Mouse (Mus musculus) embryonic facial prominence, embryonic 10.5 days (tissue): ENCODE measurements around the gene Rxfp2. TPM values are rescaled to one million over a fixed set of nuclear protein-coding genes. Genes with fewer than 3 reads are reported as not detected.

Experiments
- DNase-seq: peaks from one replicate; pipeline ENCODE4 v3.0.0-alpha.2; 2017; ENCODE audit warnings: low spot score
- H3K27ac ChIP-seq: fragments of 300-500 bp; sonication (generic); replicated peaks from 2 replicates; pipeline ENCODE4 v1.5.1; 2016; ENCODE audit warnings: mild to moderate bottlenecking
- H3K27me3 ChIP-seq: fragments of 300-500 bp; sonication (generic); replicated peaks from 2 replicates; pipeline ENCODE4 v1.6.1; 2016; ENCODE audit warnings: low read depth, mild to moderate bottlenecking; ENCODE audit not compliant: poor library complexity, severe bottlenecking
- H3K36me3 ChIP-seq: fragments of 300-500 bp; sonication (generic); replicated peaks from 2 replicates; pipeline ENCODE4 v1.6.1; 2016; ENCODE audit warnings: mild to moderate bottlenecking, moderate library complexity
- H3K4me1 ChIP-seq: fragments of 300-500 bp; sonication (generic); 2 replicates; pipeline ENCODE4 v1.6.1; 2016
- H3K4me3 ChIP-seq: fragments of 300-500 bp; sonication (generic); 2 replicates; pipeline ENCODE4 v1.5.1; 2016; ENCODE audit warnings: mild to moderate bottlenecking, moderate library complexity
- H3K9me3 ChIP-seq: fragments of 300-500 bp; sonication (generic); 2 replicates; pipeline ENCODE4 v1.6.1; 2016; ENCODE audit warnings: mild to moderate bottlenecking
- WGBS: fragments of 180-500 bp; shearing (Covaris S2); methylation state at CpG from one replicate; pipeline ENCODE4 v1.1.7; 2016; 5-methylcytosine and 5-hydroxymethylcytosine counted together
- polyA plus RNA-seq: library from polyadenylated mRNA; unstranded; fragments of >200 nt; fragmentation: Nextera tagmentation; extraction: Ambion mirVana; gene quantifications from 2 replicates; pipeline ENCODE4 v1.2.1, GENCODE M21; 2016

The Rxfp2 gene
- 0.21 and 0.41 TPM in 2 replicates for polyA plus RNA-seq

DNA sequence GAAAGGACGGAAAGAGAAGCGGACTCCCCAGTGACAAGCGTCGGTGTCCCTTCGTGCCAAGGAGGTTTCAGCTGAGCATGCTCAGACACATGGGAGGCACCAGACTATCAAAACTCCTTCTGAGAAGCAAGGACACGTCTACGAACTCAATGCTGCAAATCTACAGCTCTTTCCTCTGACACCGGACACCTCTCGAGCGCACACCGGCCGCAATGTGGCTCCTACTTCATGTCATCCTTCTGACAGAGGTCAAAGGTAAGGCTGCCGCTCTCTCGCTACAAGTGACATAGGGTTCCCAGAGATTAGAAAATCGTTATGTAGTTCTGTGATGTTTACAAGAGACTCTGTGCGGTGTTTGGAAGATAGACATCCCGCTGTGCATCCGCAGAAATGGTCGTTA is at the start of gene Rxfp2:
Rxfp2 (plus strand) TSS at position 20 of the 400 bp plus-strand sequence.
- no peak for DNase-seq
- peaks cover 3% of the 10 kb centered on the region; the same call in 1 of the 2 replicates for H3K9me3 ChIP-seq
- peaks cover 31% of the 10 kb centered on the region for H3K4me1 ChIP-seq
- no peak within 1 kb of the TSS for H3K27ac ChIP-seq
- 55% methylated on average over 19 of the region's 19 CpGs for WGBS
- no peak within 1 kb of the TSS for H3K4me3 ChIP-seq
- H3K27me3 ChIP-seq, result no peaks in the 10 kb centered on the region
- H3K36me3 ChIP-seq, result no peaks in the 10 kb centered on the region

DNA sequence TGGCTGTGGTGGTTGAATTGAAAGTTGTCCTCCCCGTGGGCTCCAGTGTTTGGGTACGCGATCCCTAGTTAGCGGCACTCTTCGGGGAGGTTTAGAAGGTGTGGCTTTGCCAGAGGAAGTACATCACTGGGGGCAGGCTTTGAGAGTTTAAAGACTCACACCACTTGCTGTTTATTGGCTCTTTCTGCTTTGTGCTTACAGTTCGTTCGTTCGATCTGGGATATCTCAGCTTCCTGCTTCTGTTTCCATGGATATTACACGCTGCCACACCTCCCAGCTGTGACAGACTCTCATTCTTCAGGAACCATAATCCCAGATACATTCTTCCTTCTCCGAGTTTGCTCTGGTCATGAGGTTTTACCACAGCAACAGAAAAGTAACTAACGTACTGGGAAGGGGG is 48.2 kb upstream of the Rxfp2 start:
- H3K9me3 ChIP-seq, result no peaks in the 10 kb centered on the region
- no peaks in the 10 kb centered on the region for H3K27me3 ChIP-seq
- 90% methylated on average over 11 of the region's 11 CpGs for WGBS
- H3K4me1 ChIP-seq, result no peaks in the 10 kb centered on the region
- H3K4me3 ChIP-seq, result no peak overlapping the region
- H3K36me3 ChIP-seq, result no peaks in the 10 kb centered on the region
- DNase-seq, result no peak
- no peak overlapping the region for H3K27ac ChIP-seq

DNA sequence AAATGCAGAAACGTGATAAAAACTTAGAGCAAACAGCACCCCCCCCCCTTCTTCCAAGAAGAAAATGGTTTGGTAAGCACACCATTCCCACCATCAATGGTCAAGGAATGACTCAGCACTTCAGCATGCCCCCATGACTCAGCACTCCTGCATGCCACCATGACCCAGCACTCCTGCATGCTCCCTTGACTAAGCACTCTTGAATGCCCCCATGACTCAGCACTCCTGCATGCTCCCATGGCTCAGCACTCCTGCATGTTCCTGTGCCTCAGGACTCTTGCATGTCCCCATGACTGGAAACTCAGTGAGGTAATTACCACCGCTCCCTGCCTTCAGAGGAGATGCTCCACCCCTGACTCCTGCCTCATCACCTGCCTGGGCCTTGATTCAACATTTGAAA is 41.4 kb upstream of the Rxfp2 start:
- Histone ChIP-seq H3K4me1 (peaks cover 5% of the 10 kb centered on the region; the same call in 1 of the 2 replicates), H3K4me3 (no peak overlapping the region), H3K27ac (no peak overlapping the region), H3K9me3 (no peaks in the 10 kb centered on the region), H3K27me3 (no peaks in the 10 kb centered on the region), H3K36me3 (no peaks in the 10 kb centered on the region)
- 79% methylated on average over 2 of the region's 2 CpGs for WGBS
- no peak for DNase-seq

DNA sequence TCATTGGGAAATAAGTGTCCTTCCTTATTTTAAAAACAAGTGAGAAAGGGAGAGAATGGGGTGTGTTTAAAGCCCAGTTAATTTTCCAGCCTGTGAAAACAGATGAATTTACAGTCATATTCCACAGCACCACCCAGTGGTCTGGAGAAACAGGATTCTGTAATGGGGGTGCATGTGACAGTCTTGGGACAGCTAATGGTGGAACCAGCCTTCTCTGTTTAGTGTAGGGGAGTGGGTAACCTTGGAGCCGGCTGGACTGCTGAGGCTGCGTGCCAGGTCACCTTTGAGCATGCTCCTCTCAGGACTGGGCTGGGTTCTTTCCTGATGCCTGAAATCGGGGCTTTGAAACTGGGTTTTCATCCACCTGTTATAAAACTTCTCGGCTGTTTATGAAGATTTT is 34.9 kb upstream of the Rxfp2 start:
- H3K27me3 ChIP-seq, result no peaks in the 10 kb centered on the region
- peaks cover 5% of the 10 kb centered on the region; the same call in 1 of the 2 replicates for H3K4me1 ChIP-seq
- no peak for DNase-seq
- H3K9me3 ChIP-seq, result no peaks in the 10 kb centered on the region
- no peak overlapping the region for H3K4me3 ChIP-seq
- no peak overlapping the region for H3K27ac ChIP-seq
- H3K36me3 ChIP-seq, result no peaks in the 10 kb centered on the region
- 87% methylated on average over 4 of the region's 4 CpGs for WGBS

DNA sequence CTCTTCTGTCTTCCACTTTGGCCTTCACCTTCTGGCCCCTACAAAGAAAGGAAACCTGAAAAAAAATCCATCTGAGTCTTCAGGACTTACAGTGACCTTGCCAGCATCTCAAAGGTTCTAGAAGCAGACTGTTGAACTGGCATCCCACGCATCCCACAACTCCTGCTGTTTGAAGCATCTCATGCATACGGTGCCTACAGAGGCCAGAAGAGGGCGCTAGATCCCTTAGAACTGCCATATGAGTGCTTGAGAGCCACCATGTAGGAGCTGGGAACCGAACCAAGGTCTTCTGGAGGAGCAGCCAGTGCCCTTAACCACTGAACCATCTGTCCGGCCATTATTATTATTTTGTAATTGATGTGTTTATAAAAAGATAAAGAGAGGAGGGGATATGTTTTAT is 23.9 kb upstream of the Rxfp2 start:
- 79% methylated on average over 5 of the region's 5 CpGs for WGBS
- no peak overlapping the region for H3K27ac ChIP-seq

GRCm38 (mm10) chr5:149996614-149997013 is 21.9 kb upstream of the Rxfp2 start:
- H3K9me3 ChIP-seq, result peaks cover 4% of the 10 kb centered on the region; the same call in 1 of the 2 replicates
- H3K4me3 ChIP-seq, result no peak overlapping the region
- H3K27ac ChIP-seq, result no peak overlapping the region
- no peaks in the 10 kb centered on the region for H3K27me3 ChIP-seq
- H3K36me3 ChIP-seq, result no peaks in the 10 kb centered on the region
- 93% methylated on average over 4 of the region's 4 CpGs for WGBS
- peaks cover 5% of the 10 kb centered on the region; the same call in 1 of the 2 replicates for H3K4me1 ChIP-seq
- DNase-seq, result no peak

More for the DNA sequence above, 23.9 kb upstream of the Rxfp2 start:
- H3K36me3 ChIP-seq, result no peaks in the 10 kb centered on the region
- peaks cover 8% of the 10 kb centered on the region for H3K4me1 ChIP-seq
- H3K4me3 ChIP-seq, result no peak overlapping the region
- H3K27me3 ChIP-seq, result no peaks in the 10 kb centered on the region
- DNase-seq, result no peak
- H3K9me3 ChIP-seq, result peaks cover 4% of the 10 kb centered on the region; the same call in 1 of the 2 replicates

DNA sequence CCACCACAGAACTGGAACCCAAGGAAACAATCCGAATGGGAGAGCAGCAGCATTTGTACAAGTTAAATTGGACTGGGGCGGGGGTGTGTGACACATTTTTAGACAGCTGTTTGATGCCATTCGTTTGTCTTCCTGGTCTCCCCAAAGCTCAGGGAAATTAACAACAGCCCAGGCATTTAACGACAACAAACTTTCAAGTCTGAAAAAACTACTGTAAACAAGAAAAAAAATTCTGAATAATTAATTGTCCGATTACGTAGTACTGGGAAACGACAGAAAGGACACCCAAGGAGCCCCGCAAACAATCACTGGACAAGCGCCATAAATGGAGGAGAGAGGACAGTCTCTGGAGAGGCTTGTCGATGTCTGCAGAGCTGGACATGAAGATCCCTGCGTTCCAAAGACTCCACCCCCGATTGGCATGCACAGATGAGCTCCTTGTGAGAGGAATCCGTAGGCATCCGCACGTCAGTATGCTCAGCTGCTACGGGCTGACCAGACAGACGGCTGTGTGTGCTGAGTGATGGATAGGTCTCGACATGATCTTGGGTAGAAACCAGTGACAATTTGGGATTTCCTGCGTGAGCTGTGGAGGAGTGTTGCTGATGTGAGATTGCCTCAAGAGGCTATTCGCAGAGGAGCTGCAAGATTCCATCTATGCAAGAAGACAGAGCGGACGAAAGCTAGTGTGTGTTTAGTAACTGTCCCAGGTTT is 21.0 kb upstream of the Rxfp2 start:
- 86% methylated on average over 22 of the region's 22 CpGs for WGBS
- Histone ChIP-seq H3K4me1 (peaks cover 5% of the 10 kb centered on the region; the same call in 1 of the 2 replicates), H3K27ac (no peak overlapping the region), H3K9me3 (peaks cover 4% of the 10 kb centered on the region; the same call in 1 of the 2 replicates), H3K36me3 (no peaks in the 10 kb centered on the region), H3K27me3 (no peaks in the 10 kb centered on the region), H3K4me3 (no peak overlapping the region)
- no peak for DNase-seq

DNA sequence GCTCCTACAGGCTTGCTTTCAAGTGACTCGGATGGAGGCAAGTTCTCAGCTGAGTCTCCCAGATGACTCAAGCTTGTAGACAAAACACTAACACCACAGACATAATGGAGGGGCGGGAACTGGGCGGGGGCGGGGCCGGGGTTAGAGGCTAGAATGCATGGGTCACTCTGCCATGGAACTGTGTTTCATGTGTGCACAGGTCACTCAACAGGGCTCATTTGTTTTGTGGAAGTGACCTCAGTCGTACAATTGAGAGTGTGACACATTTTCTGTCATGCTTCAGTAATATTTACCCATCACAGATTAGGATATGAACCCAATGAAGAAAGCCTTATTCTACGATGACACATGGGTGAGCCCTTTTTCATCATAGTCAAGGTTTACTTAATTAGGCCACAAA is 20.2 kb upstream of the Rxfp2 start:
- 68% methylated on average over 7 of the region's 7 CpGs for WGBS
- Histone ChIP-seq H3K36me3 (no peaks in the 10 kb centered on the region), H3K9me3 (peaks cover 4% of the 10 kb centered on the region; the same call in 1 of the 2 replicates), H3K4me3 (no peak overlapping the region), H3K27me3 (no peaks in the 10 kb centered on the region), H3K4me1 (peaks cover 5% of the 10 kb centered on the region; the same call in 1 of the 2 replicates), H3K27ac (no peak overlapping the region)
- DNase-seq, result peak; percentile 29

DNA sequence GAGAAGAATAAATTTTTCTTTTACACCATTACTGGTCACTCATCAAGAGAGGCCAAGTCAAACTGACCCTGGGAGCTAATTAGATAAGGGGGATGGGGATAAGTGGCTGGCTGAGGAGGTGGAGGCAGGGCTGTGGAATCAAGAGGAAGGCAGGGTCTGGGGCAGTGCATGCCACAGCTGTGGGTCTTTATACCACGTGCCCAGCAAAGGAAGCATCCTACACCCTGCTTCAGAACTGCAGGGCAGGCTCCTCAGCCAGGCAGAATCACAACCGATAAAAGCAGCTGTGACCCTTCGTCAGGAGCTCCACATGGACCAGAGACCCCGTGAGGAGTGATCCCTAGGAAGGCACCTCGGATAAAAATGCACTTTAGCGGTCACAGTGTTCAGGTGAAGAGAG is 13.1 kb upstream of the Rxfp2 start:
- Histone ChIP-seq H3K27me3 (no peaks in the 10 kb centered on the region), H3K9me3 (no peaks in the 10 kb centered on the region), H3K4me3 (no peak overlapping the region), H3K4me1 (peaks cover 11% of the 10 kb centered on the region), H3K36me3 (no peaks in the 10 kb centered on the region), H3K27ac (no peak overlapping the region)
- 50% methylated on average over 6 of the region's 6 CpGs for WGBS
- no peak for DNase-seq

DNA sequence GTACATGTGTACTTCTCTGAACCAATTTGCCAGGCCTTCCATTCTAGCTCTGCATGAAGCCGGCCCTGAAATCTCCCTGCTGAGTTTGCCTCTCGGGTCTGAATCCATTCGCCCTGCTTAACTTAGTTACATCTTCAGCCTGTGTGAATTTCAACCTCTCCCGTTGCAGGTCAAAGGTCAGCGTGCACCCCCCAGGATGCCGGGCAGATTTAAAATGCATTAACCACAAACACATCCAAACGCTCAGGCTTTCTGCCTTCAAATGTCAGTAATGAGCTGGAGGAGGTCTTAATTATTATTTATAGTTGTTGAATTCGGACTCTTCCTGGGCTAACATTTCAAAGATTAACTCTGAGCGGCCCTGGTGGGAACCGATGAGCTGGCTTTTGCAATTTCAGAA is 1.6 kb upstream of the Rxfp2 start:
- H3K27me3 ChIP-seq, result no peaks in the 10 kb centered on the region
- no peak overlapping the region for H3K4me3 ChIP-seq
- 18% methylated on average over 10 of the region's 10 CpGs for WGBS
- H3K9me3 ChIP-seq, result no peaks in the 10 kb centered on the region
- peaks cover 31% of the 10 kb centered on the region for H3K4me1 ChIP-seq
- H3K27ac ChIP-seq, result no peak overlapping the region
- no peaks in the 10 kb centered on the region for H3K36me3 ChIP-seq
- peak; percentile 31 for DNase-seq

GRCm38 (mm10) chr5:150017672-150018071 is 803 bp upstream of the Rxfp2 start:
- no peak for DNase-seq
- WGBS, result 50% methylated on average over 9 of the region's 9 CpGs
- H3K36me3 ChIP-seq, result no peaks in the 10 kb centered on the region
- peaks cover 31% of the 10 kb centered on the region for H3K4me1 ChIP-seq
- no peaks in the 10 kb centered on the region for H3K27me3 ChIP-seq
- H3K27ac ChIP-seq, result no peak overlapping the region
- no peak overlapping the region for H3K4me3 ChIP-seq
- no peaks in the 10 kb centered on the region for H3K9me3 ChIP-seq

- H3K27ac ChIP-seq, result no peak overlapping the region
- WGBS, result 10% methylated on average over 6 of the region's 6 CpGs
- H3K27me3 ChIP-seq, result no peaks in the 10 kb centered on the region
- no peak overlapping the region for H3K4me3 ChIP-seq
- peaks cover 3% of the 10 kb centered on the region; the same call in 1 of the 2 replicates for H3K9me3 ChIP-seq
- H3K4me1 ChIP-seq, result peaks cover 27% of the 10 kb centered on the region
- H3K36me3 ChIP-seq, result no peaks in the 10 kb centered on the region
- DNase-seq, result peak; percentile 84
Observed at GRCm38 (mm10) chr5:150020851-150021250, 2.4 kb downstream of the Rxfp2 start.

GRCm38 (mm10) chr5:150021805-150022204 is 3.3 kb downstream of the Rxfp2 start:
- H3K27me3 ChIP-seq, result no peaks in the 10 kb centered on the region
- peaks cover 3% of the 10 kb centered on the region; the same call in 1 of the 2 replicates for H3K9me3 ChIP-seq
- no peak for DNase-seq
- H3K27ac ChIP-seq, result no peak overlapping the region
- H3K4me1 ChIP-seq, result peaks cover 17% of the 10 kb centered on the region; the same call in 1 of the 2 replicates
- 79% methylated on average over 4 of the region's 4 CpGs for WGBS
- no peak overlapping the region for H3K4me3 ChIP-seq
- no peaks in the 10 kb centered on the region for H3K36me3 ChIP-seq
